Mouse (Mus musculus) CH12.LX (cell line): Measurements from ENCODE around the gene Tlr13.

ENCODE experiments used
- CTCF ChIP-seq, 2 experiments: IDR thresholded peaks in 1 of 2; conservative IDR thresholded peaks in 1 of 2; 2 replicates each; pipeline ENCODE4 v1.5.1; 2011 to 2012; ENCODE audit warnings: low read depth in 2 of 2, low read length in 2 of 2, improper control_type of control experiment in 1 of 2, inconsistent platforms in 1 of 2, mild to moderate bottlenecking in 1 of 2, moderate library complexity in 1 of 2
- ELF1 ChIP-seq: IDR thresholded peaks from 2 replicates; pipeline ENCODE4 v1.6.1; 2014; ENCODE audit warnings: low read depth, mild to moderate bottlenecking, inconsistent platforms, low read length, improper control_type of control experiment
- MAFK ChIP-seq: IDR thresholded peaks from 2 replicates; pipeline ENCODE4 v1.6.1; 2011; ENCODE audit warnings: low read length, improper control_type of control experiment; ENCODE audit not compliant: insufficient replicate concordance
- POLR2A ChIP-seq: IDR thresholded peaks from 2 replicates; pipeline ENCODE4 v1.6.1; 2011; ENCODE audit warnings: low read depth, mild to moderate bottlenecking, improper control_type of control experiment, low read length
- TBP ChIP-seq: conservative IDR thresholded peaks from 2 replicates; pipeline ENCODE4 v1.6.1; 2011; ENCODE audit warnings: low read depth, low read length, improper control_type of control experiment
- UBTF ChIP-seq: IDR thresholded peaks from 2 replicates; pipeline ENCODE4 v1.6.1; 2012; ENCODE audit warnings: low read depth, mild to moderate bottlenecking, inconsistent platforms, low read length, improper control_type of control experiment, moderate library complexity
- ZKSCAN1 ChIP-seq: IDR thresholded peaks from 2 replicates; pipeline ENCODE4 v1.6.1; 2012; ENCODE audit warnings: low read depth, inconsistent platforms, low read length, improper control_type of control experiment, borderline replicate concordance
- ZMIZ1 ChIP-seq: IDR thresholded peaks from 2 replicates; pipeline ENCODE4 v1.6.1; 2012; ENCODE audit warnings: low read depth, mild to moderate bottlenecking, inconsistent platforms, low read length, improper control_type of control experiment

GRCm38 (mm10) chrX:106189356-106189755, 46.4 kb downstream of the Tlr13 start:
- no peak for TF ChIP-seq TBP
- TF ChIP-seq CTCF (conservative IDR thresholded peaks at IDR 0.05 in 1 of 2, IDR thresholded peaks at IDR 0.05 in 1 of 2; ENCODE audit: low read depth in 2 of 2, low read length in 2 of 2) = no peak
- no peak for TF ChIP-seq ZKSCAN1
- TF ChIP-seq UBTF = no peak
- no peak for TF ChIP-seq ZMIZ1
- TF ChIP-seq POLR2A = no peak
- TF ChIP-seq MAFK = no peak
- TF ChIP-seq ELF1 = no peak
